Mouse (Mus musculus) cerebellum, adult 2 months (tissue): ENCODE results near the gene Myl10. TPM values are rescaled to one million over a fixed set of nuclear protein-coding genes. Genes with fewer than 3 reads are reported as not detected.
"Not testable (repeated sequence)": the region's sequence is repeated elsewhere in the genome, so short reads cannot be mapped to it uniquely, and the experiment has no call there.

Experiments used
- DNase-seq, 2 experiments: peaks; one replicate each; pipeline ENCODE4 v3.0.0; 2021
- H3K27ac ChIP-seq: fragments of 200-500 bp; 2 replicates; pipeline ENCODE4 v1.5.1; 2012; ENCODE audit warnings: low read length, control low read depth, inconsistent platforms; ENCODE audit not compliant: insufficient read depth
- H3K27me3 ChIP-seq: fragments of 200-500 bp; 2 replicates; pipeline ENCODE4 v1.6.1; 2012; ENCODE audit warnings: inconsistent platforms, mild to moderate bottlenecking, low read length, moderate library complexity; ENCODE audit not compliant: control insufficient read depth, insufficient read depth
- H3K4me1 ChIP-seq: fragments of 200-500 bp; 2 replicates; pipeline ENCODE4 v1.6.1; 2011; ENCODE audit warnings: low read length; ENCODE audit not compliant: control insufficient read depth, insufficient read depth
- H3K4me3 ChIP-seq: fragments of 200-500 bp; replicated peaks from 2 replicates; pipeline ENCODE3; 2011; ENCODE audit warnings: mild to moderate bottlenecking, low read depth, low read length, control low read depth; ENCODE audit not compliant: insufficient read depth
- CTCF ChIP-seq: fragments of 200-500 bp; IDR thresholded peaks from 2 replicates; pipeline ENCODE4 v1.5.1; 2011; ENCODE audit warnings: low read depth, mild to moderate bottlenecking, control low read depth, low read length, moderate library complexity, borderline replicate concordance; ENCODE audit not compliant: insufficient read depth
- POLR2A ChIP-seq: fragments of 200-500 bp; IDR thresholded peaks from 2 replicates; pipeline ENCODE4 v1.6.1; 2011; ENCODE audit warnings: low read length, control low read depth, borderline replicate concordance; ENCODE audit not compliant: insufficient read depth
- WGBS: fragments of 180-500 bp; shearing (Covaris S2); methylation state at CpG from one replicate; pipeline ENCODE4 v1.1.7; 2018; 5-methylcytosine and 5-hydroxymethylcytosine counted together
- polyA plus RNA-seq: library from polyadenylated mRNA; depleted of rRNA; stranded (reverse); fragments of >200 nt; gene quantifications from 2 replicates; pipeline ENCODE4 v1.2.3, GENCODE M21; 2012; rRNA removed

The Myl10 gene
- polyA plus RNA-seq, 1 experiment, result not detected

DNA sequence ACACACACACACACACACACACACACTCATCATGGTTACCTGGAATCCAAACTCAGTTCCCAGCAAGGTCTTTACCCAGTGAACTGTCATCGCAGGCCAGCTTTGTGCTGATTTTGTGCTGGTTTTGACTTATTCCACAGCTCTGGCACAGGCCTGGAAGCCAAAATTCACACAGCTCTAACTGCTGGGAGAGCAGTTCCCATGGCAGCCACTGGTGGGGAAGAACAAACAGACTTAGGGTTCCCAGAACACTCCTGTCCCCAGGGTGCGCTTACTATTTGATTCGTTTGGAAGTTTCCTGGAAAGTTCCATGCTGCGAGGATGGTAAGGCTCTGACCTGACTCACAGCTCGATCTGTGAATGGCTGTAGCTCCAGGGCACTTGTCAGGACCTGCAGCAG lies 28.6 kb downstream of the Myl10 start:
- DNase-seq, result no peak
- TF ChIP-seq CTCF, result no peak
- TF ChIP-seq POLR2A, result no peak
- no peaks in the 10 kb centered on the region for H3K4me1 ChIP-seq
- H3K27me3 ChIP-seq, result no peaks in the 10 kb centered on the region
- WGBS, result 69% methylated on average over 5 of the region's 5 CpGs
- no peak overlapping the region for H3K27ac ChIP-seq
- H3K4me3 ChIP-seq, result no peak overlapping the region

DNA sequence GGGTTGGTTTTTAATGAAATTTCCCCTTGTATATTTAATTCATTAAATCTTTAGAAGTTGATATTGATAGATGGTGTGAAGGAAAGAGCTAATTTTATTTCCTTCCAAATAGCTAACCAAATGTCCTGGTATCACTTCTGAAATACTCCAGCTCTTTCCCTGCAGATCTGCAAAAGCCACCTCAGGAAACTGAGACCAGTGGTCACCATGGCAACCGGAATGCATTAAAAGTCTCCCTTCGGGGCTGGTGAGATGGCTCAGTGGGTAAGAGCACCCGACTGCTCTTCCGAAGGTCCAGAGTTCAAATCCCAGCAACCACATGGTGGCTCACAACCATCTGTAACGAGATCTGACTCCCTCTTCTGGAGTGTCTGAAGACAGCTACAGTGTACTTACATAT lies 33.3 kb downstream of the Myl10 start:
- not testable (repeated sequence) for H3K27me3 ChIP-seq, H3K27ac ChIP-seq, H3K4me3 ChIP-seq, H3K4me1 ChIP-seq, DNase-seq
- WGBS, result 81% methylated on average over 5 of the region's 5 CpGs

DNA sequence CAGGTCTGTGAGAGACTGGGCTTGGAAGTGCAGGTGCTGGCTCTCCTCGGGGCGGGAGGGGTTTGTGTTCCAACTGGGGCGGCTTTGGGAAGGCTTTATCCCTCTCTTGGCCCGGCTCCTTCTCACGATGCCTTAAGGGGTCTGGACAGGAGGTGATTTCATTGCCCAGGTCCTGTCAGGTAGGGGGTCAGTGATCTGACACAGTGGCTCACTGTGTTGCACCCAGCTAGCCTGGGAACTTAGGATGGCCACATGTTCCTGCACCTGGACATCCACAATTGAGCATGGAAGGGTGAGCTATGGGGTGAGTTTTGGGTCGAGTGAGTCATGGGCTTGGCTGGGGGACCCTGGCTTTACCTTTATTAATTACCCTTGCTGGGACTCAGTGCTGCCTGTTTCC lies 46.0 kb downstream of the Myl10 start:
- DNase-seq, result no peak
- WGBS, result 51% methylated on average over 6 of the region's 6 CpGs

GRCm38 (mm10) chr5:136746596-136746995 lies 53.6 kb downstream of the Myl10 start:
- Histone ChIP-seq H3K27ac (no peak overlapping the region), H3K4me1 (no peaks in the 10 kb centered on the region), H3K27me3 (no peaks in the 10 kb centered on the region), H3K4me3 (no peak overlapping the region)
- TF ChIP-seq POLR2A, result no peak
- no peak for TF ChIP-seq CTCF
- 62% methylated on average over 9 of the region's 9 CpGs for WGBS
- DNase-seq, result no peak

More for the DNA sequence above, 46.0 kb downstream of the Myl10 start:
- Histone ChIP-seq H3K4me3 (no peak overlapping the region), H3K27ac (no peak overlapping the region), H3K4me1 (no peaks in the 10 kb centered on the region), H3K27me3 (no peaks in the 10 kb centered on the region)
- TF ChIP-seq CTCF (no peak), POLR2A (no peak)

Other genes starting within 250 kb of the Myl10 start
- gene Cux1, start 125.7 kb upstream of the Myl10 start, polyA plus RNA-seq, result 69.2 and 74.4 TPM in 2 replicates
- 3.2 and 4.0 TPM in 2 replicates for gene Col26a1, start 190.1 kb downstream of the Myl10 start, polyA plus RNA-seq
- 58.7 and 63.1 TPM in 2 replicates for gene Ift22, start 215.0 kb downstream of the Myl10 start, polyA plus RNA-seq